Mouse (Mus musculus) left cerebral cortex, postnatal 14 days (tissue): ENCODE data around the gene Slc37a1. TPM values are rescaled to one million over a fixed set of nuclear protein-coding genes. Genes with fewer than 3 reads are reported as not detected.
A peak's percentile ranks its signal among the peaks of the same experiment; 100 is the strongest.

Experiments used
- DNase-seq, 2 experiments: peaks; one replicate each; pipeline ENCODE4 v3.0.0; 2021 to 2022; ENCODE audit warnings: low spot score in 2 of 2, mixed read lengths in 1 of 2
- intact Hi-C: fragments of 180-260 bp; cut with DNase I; formaldehyde crosslinking; loops from one replicate; pipeline ENCODE4 v1.15.1; 2025
- total RNA-seq, 2 experiments: library from RNA; stranded (reverse); gene quantifications; 2 replicates each; pipeline ENCODE4 v1.2.3; 2021

The Slc37a1 gene
- total RNA-seq, 2 experiments from 2014 or later = 4.7 to 6.6 TPM

DNA sequence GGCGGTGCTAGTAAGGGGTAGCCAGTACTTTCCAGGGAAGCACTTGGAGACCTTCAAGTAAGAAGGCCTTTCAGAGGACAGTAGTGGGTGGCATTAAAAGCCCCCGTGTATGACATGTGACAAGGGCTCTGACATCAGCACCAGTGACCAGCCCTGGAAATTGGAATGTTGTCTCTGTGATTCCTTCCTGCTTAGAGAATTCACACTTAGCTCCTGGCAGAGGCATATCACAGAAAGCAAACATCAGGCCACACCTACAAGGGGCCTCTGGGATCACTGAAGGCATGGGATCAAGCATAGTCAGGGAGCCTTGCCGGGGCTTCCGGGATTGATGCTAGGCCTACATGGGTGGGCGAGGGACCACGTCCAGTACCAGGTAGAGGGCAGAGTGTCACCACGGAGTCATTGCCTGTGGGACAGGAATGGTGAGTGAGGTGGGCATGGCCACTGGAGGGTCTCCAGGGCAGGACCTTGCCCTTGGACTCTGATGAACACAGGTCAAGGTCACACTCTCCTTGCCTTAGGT, 21.8 kb downstream of the Slc37a1 start:
- intact Hi-C loops = loop anchor here (1.0 kb wide), 1 partner anchor 54 kb away; no protein-coding TSS in a partner anchor
- DNase-seq = no peak

DNA sequence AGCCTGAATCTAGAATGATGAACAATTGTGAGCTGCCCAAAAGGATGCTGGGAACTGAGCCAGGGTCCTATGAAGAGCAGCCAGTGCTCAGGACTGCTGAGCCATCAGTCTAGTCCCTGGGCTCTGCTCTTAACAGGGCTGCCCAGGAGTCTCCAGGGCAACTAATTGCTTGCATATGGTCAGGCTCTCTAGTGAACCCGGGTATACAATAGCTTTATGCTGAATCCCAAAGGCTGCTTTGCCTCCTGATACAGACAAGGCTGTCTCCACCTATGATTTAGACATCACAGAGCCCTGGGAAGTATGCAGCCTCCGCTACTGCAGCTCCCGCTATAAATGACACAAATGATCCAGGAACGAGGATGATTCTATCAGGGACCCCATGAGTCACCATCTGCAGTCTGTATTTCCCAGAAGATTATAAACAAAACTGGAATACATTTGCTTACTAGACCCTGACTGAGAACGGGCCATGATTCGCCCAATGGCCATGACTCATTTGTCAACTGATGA, 22.7 kb downstream of the Slc37a1 start:
- DNase-seq = no peak
- intact Hi-C loops = no loop called here

DNA sequence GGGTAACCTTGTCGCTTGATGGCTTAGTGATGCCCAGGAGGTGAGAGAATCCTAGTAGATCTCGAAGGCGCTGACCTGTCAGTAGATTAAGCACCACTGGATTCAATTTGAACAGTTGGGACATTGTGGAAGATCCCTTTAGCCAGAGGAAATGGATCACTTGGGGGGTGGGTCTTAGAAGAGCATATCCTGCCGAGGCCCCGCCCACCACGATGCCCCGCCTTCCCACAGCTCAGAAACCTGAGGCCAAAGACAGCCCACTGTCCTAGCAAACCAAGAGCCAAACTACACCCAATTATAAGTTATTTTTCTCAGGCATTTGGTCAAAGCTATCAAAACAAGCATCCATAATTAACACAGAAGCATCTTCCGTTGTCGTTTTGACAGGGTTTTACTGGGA, 24.5 kb downstream of the Slc37a1 start:
- intact Hi-C loops = no loop called here
- no peak for DNase-seq

DNA sequence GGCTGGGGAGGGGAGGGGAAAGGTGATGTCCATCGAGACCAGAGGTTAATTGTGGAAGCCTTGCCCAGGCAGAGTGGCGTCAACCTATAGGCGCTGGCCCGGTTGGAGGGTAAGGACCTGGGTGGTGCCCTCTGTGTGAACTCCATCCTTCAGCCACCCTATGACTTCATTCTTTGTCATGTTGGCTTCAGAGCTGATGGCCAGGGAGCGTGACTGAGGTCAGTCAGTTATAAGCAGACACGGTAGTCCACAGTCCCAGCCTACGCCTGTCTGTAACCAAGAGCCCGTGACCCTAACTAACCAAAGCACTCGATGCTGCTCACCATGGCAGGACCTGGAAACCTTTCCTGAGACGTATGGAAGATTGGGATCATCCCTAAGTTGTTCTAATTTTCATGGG, 26.1 kb downstream of the Slc37a1 start:
- intact Hi-C loops = no loop called here

DNA sequence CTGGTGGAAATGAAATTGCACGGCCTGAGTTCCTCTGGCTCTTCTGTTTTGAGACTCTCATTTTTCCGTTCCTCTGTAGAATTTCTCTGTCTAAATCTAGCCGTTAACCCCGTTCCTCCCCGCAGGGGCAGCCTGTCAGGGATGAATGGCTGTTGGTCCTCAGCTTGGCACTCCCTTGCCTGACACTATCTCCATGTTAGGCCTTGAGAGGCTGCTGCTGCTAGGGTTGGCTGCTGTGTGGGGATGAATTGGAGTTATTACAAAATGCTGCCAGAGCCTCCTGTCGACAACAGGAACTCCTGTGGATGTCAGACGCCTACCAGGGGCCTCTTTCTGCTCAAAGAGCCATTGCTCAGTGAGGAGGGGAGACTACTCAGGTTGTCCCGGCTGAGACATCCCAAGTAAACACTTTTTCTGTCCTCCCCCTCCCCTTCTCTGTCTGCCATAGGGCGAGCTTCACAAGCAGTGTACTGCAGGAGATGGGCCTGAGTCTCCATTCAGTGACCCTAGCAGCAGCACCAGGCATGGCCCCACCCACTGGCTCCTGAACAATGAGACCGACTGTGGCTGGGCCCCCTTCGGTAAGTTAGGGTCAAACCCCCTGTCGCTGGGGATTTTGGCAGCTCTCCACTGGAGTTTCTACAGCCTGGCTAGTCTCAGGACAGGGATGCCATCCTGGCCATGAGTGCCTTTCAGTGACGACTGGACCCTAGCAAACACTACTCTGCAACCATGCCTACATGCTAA, 28.6 kb downstream of the Slc37a1 start:
- no peak for DNase-seq
- intact Hi-C loops = no loop called here

More for the DNA sequence above, 26.1 kb downstream of the Slc37a1 start:
- DNase-seq = no peak

DNA sequence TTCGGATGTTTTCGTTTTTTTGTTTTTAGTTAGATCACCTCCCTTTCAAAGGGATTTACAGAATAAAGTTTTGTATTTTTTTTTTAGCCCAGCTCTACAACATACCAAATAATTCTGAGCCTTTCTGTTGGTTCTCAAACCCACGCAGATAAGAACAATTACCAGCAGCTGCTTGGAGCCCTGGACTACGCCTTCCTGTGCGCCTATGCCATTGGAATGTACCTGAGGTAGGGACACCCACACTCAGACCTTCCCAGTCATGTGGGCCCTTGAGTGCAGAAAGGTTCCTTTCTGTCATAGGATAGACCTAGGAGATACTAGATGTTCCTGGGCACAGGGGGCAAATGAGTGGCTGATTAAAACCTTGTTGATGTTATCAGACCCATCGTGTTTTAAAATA, 29.4 kb downstream of the Slc37a1 start:
- intact Hi-C loops = no loop called here
- no peak for DNase-seq

DNA sequence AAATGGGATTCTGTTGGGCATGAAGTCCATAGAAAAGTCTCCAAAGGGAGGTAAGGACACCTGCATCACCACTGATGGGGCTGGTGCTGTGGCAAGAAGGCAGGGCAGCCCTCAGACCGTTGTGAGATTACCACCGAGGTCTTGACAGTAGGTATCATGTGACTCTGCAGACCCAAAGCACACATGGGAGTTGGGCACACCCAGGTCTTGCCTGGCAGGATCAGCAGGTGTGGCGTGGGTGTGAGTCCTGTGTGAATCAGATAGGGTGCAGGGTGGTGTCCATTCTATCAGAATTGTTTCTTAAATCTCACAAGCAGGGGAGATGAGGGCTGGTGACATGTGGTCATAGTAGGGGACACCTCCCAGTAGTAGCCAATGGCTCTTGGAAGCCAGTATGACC, 30.4 kb downstream of the Slc37a1 start:
- intact Hi-C loops = no loop called here
- no peak for DNase-seq

DNA sequence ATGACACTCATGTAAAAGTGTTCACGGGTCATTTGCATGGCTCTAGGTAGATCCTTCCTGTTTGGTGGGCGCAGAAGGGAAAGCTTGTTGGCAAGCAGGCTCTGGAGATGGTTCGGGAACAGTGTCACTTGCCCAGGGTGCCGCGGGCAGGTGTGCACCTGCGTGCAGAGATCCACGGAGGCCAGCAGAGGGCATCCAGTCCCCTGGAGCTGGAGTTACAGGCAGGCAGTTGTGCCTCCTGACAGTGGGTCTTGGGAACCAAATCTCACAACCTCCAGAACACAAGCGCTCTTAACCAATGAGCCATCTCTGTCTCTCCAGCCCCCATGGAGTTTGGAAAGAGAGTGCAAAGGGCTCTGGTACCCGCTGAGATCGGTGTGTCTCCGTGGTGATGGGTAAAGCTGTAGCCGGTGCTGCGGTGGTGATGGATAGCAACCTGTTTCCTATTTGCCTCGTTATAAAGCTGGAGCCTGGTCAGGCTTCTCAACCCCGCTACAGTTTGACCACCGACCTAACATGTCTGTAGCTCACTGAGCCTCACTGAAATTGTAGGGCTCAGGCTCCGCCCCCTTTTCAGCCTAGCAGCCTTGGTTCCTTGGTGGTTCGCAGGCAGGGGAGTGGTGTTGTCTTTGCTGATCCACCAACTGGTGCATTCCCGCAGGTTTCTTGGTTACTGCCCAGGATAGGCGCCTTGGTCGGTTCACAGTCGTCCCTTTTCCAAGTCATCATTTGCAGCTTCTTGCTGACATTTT, 31.1 kb downstream of the Slc37a1 start:
- intact Hi-C loops = no loop called here
- DNase-seq = no peak

DNA sequence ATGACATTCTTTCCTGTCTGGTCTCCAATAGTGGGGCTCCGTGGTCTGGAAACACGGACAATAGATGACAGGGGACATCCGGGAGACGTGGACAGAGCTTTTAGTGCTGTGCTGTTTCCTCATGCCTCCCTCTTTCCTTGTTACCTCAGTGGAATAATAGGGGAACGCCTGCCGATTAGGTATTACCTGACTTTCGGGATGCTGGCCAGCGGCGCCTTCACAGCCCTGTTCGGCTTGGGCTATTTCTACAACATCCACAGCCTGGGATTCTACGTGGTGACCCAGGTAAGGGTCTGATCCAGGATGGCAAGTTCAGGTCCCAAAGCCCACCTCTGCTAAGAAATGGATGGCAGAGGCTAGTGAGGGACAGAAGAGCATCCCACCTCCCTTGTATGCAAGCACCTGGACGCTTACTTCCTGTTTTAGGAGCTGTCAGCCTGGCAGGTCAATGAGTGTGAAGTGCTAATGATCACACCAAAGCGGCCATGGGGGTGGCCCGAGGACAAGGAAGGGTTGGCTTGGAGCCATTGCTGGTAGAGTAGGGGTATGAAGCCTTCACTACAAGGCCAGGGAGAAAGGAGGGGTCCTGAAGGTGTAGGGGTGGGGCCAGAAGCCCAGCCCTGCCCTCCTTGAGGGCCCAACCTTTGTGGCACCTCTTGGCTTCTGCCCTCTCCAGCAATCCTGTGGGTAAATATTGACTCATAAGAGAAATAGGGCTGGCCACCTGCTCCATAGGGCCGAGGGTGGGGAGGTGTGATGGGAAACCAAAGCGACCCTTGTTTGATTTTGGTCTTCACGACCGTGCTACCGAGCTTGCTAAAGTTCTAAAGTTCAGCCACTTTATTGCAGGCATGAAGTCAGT, 32.5 kb downstream of the Slc37a1 start:
- intact Hi-C loops = no loop called here
- no peak for DNase-seq

DNA sequence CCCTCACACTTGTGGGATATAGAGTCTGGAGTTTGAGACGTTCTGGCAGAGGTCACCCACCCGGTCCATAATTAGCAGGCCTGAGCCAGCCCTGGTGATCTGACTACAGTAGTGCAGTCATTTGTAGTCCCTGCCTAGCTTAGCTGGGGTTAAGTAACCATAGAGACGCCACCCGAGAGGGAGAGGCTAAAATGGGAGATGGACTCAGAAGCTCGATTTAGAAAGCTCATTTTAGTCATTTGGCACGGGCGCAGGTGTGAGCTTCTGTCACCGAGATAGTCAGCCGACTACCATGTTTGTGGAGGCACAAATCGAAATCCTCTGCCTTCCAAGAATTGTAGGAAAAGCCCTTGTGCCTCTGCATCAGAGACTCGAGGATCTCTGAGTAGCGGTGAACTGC, 34.8 kb downstream of the Slc37a1 start:
- intact Hi-C loops = loop anchor here (10.0 kb wide), 1 partner anchor 343 kb away; no protein-coding TSS in a partner anchor
- peak; percentile 86 to 93 for DNase-seq

DNA sequence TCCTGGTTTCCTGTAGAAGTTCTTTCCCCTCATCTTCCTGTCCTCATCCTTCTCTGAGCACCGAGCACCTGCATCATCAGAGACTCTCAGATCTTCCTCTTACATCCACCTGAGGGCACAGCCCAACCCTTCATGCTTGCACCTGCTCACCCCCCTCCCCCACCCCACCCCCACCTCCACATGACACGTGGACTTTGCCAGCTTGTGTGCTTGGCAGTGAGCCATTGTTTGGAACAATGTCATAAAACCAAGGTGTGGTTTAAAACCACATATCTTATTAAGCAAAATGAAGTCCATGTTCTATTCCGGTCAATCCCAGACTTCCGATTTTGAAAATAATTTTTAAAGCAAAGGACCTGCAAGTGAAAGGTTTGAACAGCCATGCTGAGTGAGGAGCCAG, 35.9 kb downstream of the Slc37a1 start:
- intact Hi-C loops = loop anchor here (10.0 kb wide), 1 partner anchor 342 kb away; no protein-coding TSS in a partner anchor
- no peak for DNase-seq

DNA sequence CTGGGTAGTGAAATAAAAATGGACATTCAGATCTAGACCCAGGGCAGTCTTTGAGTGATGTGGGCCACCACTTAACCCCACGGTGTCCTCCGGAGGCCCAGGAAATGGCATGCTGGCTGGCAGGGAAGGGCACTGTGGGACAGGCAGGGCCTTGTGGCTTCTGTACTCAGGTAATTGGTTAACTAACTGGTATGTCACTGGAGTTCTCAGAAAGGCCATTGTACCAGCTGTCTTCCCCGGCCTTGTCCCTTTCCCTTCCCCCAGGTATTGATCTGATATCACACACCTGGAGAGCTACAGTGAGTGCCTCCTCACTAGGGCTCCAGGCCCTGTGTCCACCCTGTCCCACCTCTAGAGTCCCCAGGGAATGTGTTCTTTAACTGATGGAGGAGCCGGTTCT, 36.8 kb downstream of the Slc37a1 start:
- intact Hi-C loops = loop anchor here (10.0 kb wide), 1 partner anchor 341 kb away; no protein-coding TSS in a partner anchor
- no peak for DNase-seq

DNA sequence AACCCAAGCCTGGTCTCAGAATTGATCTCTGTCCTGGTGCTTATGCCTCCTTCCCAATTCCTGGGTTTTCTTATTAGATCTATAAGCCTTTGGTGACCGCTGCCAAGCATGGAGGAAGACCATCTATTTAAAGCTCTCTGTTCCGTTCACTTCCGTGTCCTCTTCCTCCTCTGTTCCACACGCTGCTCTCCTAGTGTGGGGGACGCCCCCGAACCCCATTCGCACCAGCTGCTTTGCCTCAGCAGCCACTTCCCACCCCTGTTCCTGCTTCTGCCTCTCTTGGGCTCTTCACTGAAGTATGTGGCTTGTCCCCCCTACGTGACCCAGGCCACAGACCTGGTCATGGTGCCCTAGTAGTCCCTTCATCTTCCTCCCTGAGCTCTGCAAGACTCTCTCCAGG, 37.6 kb downstream of the Slc37a1 start:
- DNase-seq = no peak
- intact Hi-C loops = loop anchor here (10.0 kb wide), 1 partner anchor 341 kb away; no protein-coding TSS in a partner anchor

DNA sequence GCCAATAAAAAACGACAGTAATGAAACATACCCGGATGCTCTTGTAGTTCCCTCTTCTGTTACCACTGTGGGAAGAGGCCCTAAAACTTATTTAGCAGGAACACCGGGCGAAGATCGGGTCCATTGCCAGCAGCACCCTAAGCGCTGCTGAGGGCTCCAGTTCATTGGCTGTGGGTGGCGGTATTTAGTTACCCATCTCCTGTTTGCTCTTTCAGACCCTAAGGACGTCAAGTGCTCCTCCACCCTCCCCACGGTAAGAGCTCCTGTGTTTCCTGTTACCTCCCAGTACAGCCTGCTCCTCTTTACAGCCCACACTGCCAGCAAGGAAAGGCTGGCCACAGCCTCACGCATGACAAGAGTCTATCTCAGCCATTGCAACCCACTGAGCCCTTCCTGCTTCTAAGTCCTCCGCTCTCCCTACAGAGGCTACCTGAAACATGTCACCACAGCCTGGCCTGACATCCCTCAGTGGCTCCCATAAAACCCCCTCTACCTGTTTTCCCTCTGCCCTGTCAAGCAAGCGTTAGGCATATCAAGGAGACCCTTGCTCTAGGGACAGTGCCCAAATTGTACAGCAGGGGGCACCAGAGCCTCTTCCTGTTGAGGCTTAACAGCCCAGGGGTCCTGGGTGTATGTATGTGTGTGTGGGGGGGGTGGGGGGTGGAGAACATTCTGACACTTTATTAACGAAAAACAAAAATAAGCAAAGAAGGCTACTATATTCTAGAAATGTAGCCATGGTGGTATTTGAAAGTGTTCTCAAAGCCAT, 39.0 kb downstream of the Slc37a1 start:
- peak in 1 of 2 experiments; percentile 44 for DNase-seq

DNA sequence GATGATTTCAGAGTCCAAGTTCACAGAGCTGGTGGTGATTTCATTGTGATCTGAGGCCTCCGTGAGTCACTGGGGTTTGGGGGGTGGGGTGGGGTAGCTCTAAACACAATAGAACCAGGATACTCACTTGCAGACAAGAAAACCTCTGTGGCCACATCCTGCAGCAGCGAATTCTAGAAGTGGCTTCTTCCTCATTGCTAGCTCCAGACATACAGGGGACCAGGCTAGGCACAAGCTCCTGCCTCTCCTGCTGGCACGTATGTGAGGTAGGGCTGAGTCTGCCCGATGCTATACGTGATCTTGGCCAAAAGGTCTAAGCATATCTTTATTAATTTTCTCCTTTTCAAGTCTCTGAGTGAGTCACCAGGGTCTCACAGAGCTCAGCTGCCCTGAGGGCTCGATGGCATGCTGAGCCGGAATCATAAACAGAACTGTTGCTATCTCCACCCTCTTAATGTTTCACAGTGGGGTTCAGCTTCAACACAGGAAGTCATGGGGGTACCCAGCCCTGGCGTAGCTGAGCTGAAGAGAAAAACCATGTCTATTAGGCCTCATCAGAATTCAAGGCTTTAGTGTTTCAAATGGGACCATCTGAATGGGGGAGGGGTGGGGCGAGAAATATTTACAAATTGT, 39.7 kb downstream of the Slc37a1 start:
- intact Hi-C loops = loop anchor here (10.0 kb wide), 1 partner anchor 338 kb away; no protein-coding TSS in a partner anchor
- no peak for DNase-seq

More for the DNA sequence above, 39.0 kb downstream of the Slc37a1 start:
- intact Hi-C loops = loop anchor here (10.0 kb wide), 1 partner anchor 339 kb away; no protein-coding TSS in a partner anchor

DNA sequence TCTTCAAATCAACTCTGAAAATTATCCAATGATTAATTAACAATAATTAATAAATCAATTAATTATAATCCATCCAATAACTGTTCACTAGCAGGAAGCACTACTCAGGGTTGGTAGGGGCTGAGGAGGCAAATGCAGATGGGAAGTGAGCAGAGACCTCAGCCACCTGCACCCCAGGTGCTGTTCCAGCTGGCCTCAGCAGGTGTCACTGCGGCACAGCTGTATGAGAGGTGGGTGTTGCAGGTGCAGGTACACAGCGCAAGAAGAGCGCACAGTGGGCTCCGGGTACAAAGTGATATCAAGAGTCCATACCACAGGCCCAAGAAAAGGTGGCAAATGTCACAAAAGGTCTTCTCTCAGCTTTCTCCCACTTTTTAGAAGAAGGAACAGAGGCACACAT, 41.9 kb downstream of the Slc37a1 start:
- no peak for DNase-seq
- intact Hi-C loops = loop anchor here (10.0 kb wide), 1 partner anchor 336 kb away; no protein-coding TSS in a partner anchor

DNA sequence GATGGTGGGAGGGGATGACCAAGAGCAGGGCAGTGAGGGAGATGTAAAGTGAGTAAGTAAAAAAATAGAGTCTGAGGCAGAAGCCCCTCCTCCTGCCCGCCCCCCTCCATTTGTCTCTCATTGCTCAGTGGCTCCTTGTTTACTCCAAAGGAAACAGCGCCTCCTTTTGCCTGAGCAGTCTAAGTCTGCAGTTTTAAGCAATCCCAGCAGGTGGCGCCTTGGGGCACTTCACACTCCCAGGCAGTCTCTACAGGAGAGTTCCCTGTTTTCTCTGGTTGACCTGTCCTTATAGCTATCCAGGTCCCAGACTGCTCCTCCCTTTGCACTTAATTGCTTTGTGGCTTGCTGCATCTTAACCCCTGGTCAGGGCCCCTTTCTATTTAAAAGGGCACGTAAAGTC, 44.0 kb downstream of the Slc37a1 start:
- intact Hi-C loops = loop anchor here (2.0 to 5.0 kb wide), 2 partner anchors 47 to 162 kb away; no protein-coding TSS in a partner anchor
- DNase-seq = peak; percentile 78 to 93

DNA sequence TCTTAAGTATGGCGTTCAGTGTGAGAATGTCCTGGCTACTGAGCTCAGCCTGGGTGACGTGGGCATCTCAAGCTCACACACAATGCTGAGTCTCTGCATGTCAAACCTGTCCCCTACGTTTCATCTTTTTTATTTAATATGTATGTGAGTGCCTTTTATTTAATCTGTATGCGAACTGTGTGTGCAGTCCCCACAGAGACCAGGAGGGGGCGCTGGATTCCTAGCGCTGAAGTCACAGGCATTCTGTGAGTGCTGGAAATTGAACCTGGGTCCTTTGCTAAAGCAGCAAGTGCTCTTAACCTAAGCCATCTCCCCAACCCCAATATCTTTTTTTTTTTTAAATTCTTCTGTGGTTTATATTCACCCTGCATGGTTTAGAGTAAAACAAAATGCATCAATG, 44.7 kb downstream of the Slc37a1 start:
- intact Hi-C loops = loop anchor here (2.0 to 5.0 kb wide), 2 partner anchors 46 to 162 kb away; no protein-coding TSS in a partner anchor
- DNase-seq = no peak
